Mouse (Mus musculus) kidney, adult 2 months (tissue): ENCODE results near the gene Mex3a.

Experiments
- CTCF ChIP-seq: fragments of 200-500 bp; conservative IDR thresholded peaks from 2 replicates; pipeline ENCODE4 v1.5.1; 2011; ENCODE audit warnings: low read depth, mild to moderate bottlenecking, control low read depth, low read length, moderate library complexity, mixed read lengths; ENCODE audit not compliant: insufficient read depth, insufficient read length
- POLR2A ChIP-seq: fragments of 200-500 bp; IDR thresholded peaks from one replicate; pipeline ENCODE4 v1.6.1; 2011; ENCODE audit warnings: low read depth, low read length, control low read depth

DNA sequence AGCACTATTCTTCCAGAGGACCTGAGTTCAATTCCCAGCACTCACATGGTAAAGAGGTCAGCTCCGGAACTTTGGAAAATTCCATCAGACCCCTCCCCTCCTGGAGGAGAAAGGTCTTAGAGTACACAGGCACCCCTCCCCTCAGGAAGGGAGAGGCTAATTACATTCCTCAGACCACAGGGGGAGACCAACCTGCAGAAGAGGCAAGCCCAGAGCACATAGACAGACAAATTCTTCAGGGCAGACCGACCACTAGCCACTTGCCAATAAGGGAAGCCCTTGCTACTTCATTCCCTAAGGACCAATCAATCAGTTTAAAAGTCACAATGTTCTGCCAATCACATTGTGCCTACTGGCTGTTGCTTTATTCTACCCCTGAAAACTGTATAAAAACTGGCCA lies 40.6 kb downstream of the Mex3a start:
- TF ChIP-seq CTCF: no peak
- no peak for TF ChIP-seq POLR2A
